Mouse (Mus musculus) intestine, embryonic 16.5 days (tissue): ENCODE data around the gene Tmbim1. TPM values are rescaled to one million over a fixed set of nuclear protein-coding genes. Genes with fewer than 3 reads are reported as not detected.
A peak's percentile ranks its signal among the peaks of the same experiment; 100 is the strongest.
"Not testable (repeated sequence)": the region's sequence is repeated elsewhere in the genome, so short reads cannot be mapped to it uniquely, and the experiment has no call there.

Source experiments
- ATAC-seq: fragments of 200-750 bp; cut with Nextera tagmentation; 2 replicates; pipeline ENCODE4 v1.8.0; 2017; ENCODE audit warnings: moderate TSS enrichment, moderate library complexity
- H3K27ac ChIP-seq: fragments of 300-500 bp; sonication (generic); 2 replicates; pipeline ENCODE4 v1.5.1; 2014; ENCODE audit warnings: mild to moderate bottlenecking, low read length
- H3K27me3 ChIP-seq: fragments of 300-500 bp; sonication (generic); replicated peaks from 2 replicates; pipeline ENCODE4 v1.6.1; 2014; ENCODE audit warnings: low read length, control low read depth, mixed read lengths; ENCODE audit not compliant: control insufficient read depth, insufficient read depth
- H3K36me3 ChIP-seq: fragments of 300-500 bp; sonication (generic); 2 replicates; pipeline ENCODE4 v1.6.1; 2014; ENCODE audit warnings: low read length, control low read depth; ENCODE audit not compliant: control insufficient read depth, insufficient read depth
- H3K4me1 ChIP-seq: fragments of 300-500 bp; sonication (generic); 2 replicates; pipeline ENCODE4 v1.6.1; 2014; ENCODE audit warnings: low read length, control low read depth, mixed read lengths; ENCODE audit not compliant: control insufficient read depth, insufficient read depth
- H3K4me2 ChIP-seq: fragments of 300-500 bp; sonication (generic); 2 replicates; pipeline ENCODE4 v1.6.1; 2014; ENCODE audit warnings: low read depth, low read length, control low read depth
- H3K4me3 ChIP-seq: fragments of 300-500 bp; sonication (generic); 2 replicates; pipeline ENCODE4 v1.5.1; 2014; ENCODE audit warnings: mild to moderate bottlenecking, low read length
- H3K9ac ChIP-seq: fragments of 300-500 bp; sonication (generic); 2 replicates; pipeline ENCODE4 v1.6.1; 2014; ENCODE audit warnings: low read depth, low read length
- H3K9me3 ChIP-seq: fragments of 300-500 bp; sonication (generic); 2 replicates; pipeline ENCODE4 v1.6.1; 2016; ENCODE audit warnings: low read length, control low read depth; ENCODE audit not compliant: control insufficient read depth
- WGBS: fragments of 180-500 bp; shearing (Covaris S2); extraction: QIAGEN DNeasy Blood & Tissue Kit; methylation state at CpG from one replicate; pipeline ENCODE4 v1.1.7; 2014; 5-methylcytosine and 5-hydroxymethylcytosine counted together
- polyA plus RNA-seq: library from polyadenylated mRNA; unstranded; fragments of >200 nt; fragmentation: Nextera tagmentation; extraction: Ambion mirVana; gene quantifications from 2 replicates; pipeline ENCODE4 v1.2.1, GENCODE M21; 2015

Tmbim1 gene
- polyA plus RNA-seq = 77.3 and 79.8 TPM in 2 replicates

GRCm38 (mm10) chr1:74305522-74305921 lies at the start of gene Tmbim1:
Gene Tmbim1, minus strand, starts transcription at chr1:74305622.
- Histone ChIP-seq H3K4me1 (peaks cover 40% of the 10 kb centered on the region), H3K27me3 (no peaks in the 10 kb centered on the region), H3K9me3 (no peaks in the 10 kb centered on the region), H3K4me3 (peak within 1 kb of the TSS; percentile 72), H3K27ac (peak within 1 kb of the TSS; percentile 89; the same call in 1 of the 2 replicates), H3K9ac (peak within 1 kb of the TSS; percentile 85), H3K4me2 (peak within 1 kb of the TSS; percentile 66), H3K36me3 (no peaks in the 10 kb centered on the region)
- WGBS = 85% methylated on average over 2 of the region's 2 CpGs
- no peak for ATAC-seq

GRCm38 (mm10) chr1:74353453-74354229 lies 48.2 kb upstream of the Tmbim1 start:
- H3K27ac ChIP-seq = no peak overlapping the region
- no peaks in the 10 kb centered on the region for H3K4me1 ChIP-seq
- no peak overlapping the region for H3K9ac ChIP-seq
- WGBS = 93% methylated on average over 9 of the region's 9 CpGs
- no peaks in the 10 kb centered on the region for H3K27me3 ChIP-seq
- no peaks in the 10 kb centered on the region for H3K9me3 ChIP-seq
- H3K4me3 ChIP-seq = no peak overlapping the region
- no peak for ATAC-seq
- 0 out of 2 replicates have a peak, but pooled peaks cover 6% of the 10 kb centered on the region for H3K36me3 ChIP-seq
- H3K4me2 ChIP-seq = no peak overlapping the region

- no peaks in the 10 kb centered on the region for H3K4me1 ChIP-seq
- no peak overlapping the region for H3K27ac ChIP-seq
- H3K4me3 ChIP-seq = no peak overlapping the region
- H3K4me2 ChIP-seq = no peak overlapping the region
- 81% methylated on average over 5 of the region's 5 CpGs for WGBS
- H3K9me3 ChIP-seq = no peaks in the 10 kb centered on the region
- ATAC-seq = no peak
- no peak overlapping the region for H3K9ac ChIP-seq
- H3K36me3 ChIP-seq = 0 out of 2 replicates have a peak, but pooled peaks cover 6% of the 10 kb centered on the region
- no peaks in the 10 kb centered on the region for H3K27me3 ChIP-seq
Observed at GRCm38 (mm10) chr1:74352532-74353096, 47.2 kb upstream of the Tmbim1 start.

GRCm38 (mm10) chr1:74351185-74351769 lies 45.9 kb upstream of the Tmbim1 start:
- H3K27ac ChIP-seq = no peak overlapping the region
- no peaks in the 10 kb centered on the region for H3K4me1 ChIP-seq
- 91% methylated on average over 13 of the region's 13 CpGs for WGBS
- H3K9me3 ChIP-seq = no peaks in the 10 kb centered on the region
- ATAC-seq = no peak
- 0 out of 2 replicates have a peak, but pooled peaks cover 6% of the 10 kb centered on the region for H3K36me3 ChIP-seq
- H3K27me3 ChIP-seq = no peaks in the 10 kb centered on the region
- no peak overlapping the region for H3K4me3 ChIP-seq
- no peak overlapping the region for H3K4me2 ChIP-seq
- H3K9ac ChIP-seq = no peak overlapping the region

- Histone ChIP-seq H3K9me3 (no peaks in the 10 kb centered on the region), H3K4me1 (peaks cover 5% of the 10 kb centered on the region), H3K9ac (no peak overlapping the region), H3K27me3 (no peaks in the 10 kb centered on the region), H3K27ac (no peak overlapping the region), H3K36me3 (0 out of 2 replicates have a peak, but pooled peaks cover 1% of the 10 kb centered on the region), H3K4me2 (no peak overlapping the region), H3K4me3 (no peak overlapping the region)
- no peak for ATAC-seq
- WGBS = 80% methylated on average over 11 of the region's 11 CpGs
Observed at GRCm38 (mm10) chr1:74344163-74344916, 38.9 kb upstream of the Tmbim1 start.

- Histone ChIP-seq H3K9me3 (no peaks in the 10 kb centered on the region), H3K27ac (no peak overlapping the region), H3K27me3 (no peaks in the 10 kb centered on the region), H3K36me3 (no peaks in the 10 kb centered on the region), H3K9ac (no peak overlapping the region), H3K4me1 (peaks cover 5% of the 10 kb centered on the region), H3K4me2 (no peak overlapping the region), H3K4me3 (no peak overlapping the region)
- 0 out of 2 replicates have a peak, but pooled peaks have one; percentile 21 for ATAC-seq
- 65% methylated on average over 5 of the region's 5 CpGs for WGBS
Observed at GRCm38 (mm10) chr1:74343161-74343560, 37.7 kb upstream of the Tmbim1 start.

GRCm38 (mm10) chr1:74342308-74342707 lies 36.9 kb upstream of the Tmbim1 start:
- 90% methylated on average over 1 of the region's 1 CpGs for WGBS
- Histone ChIP-seq H3K9me3 (no peaks in the 10 kb centered on the region), H3K4me3 (no peak overlapping the region), H3K4me1 (peaks cover 5% of the 10 kb centered on the region), H3K4me2 (no peak overlapping the region), H3K27ac (no peak overlapping the region), H3K36me3 (no peaks in the 10 kb centered on the region), H3K27me3 (no peaks in the 10 kb centered on the region), H3K9ac (no peak overlapping the region)
- ATAC-seq = no peak

- ATAC-seq = no peak
- Histone ChIP-seq H3K4me1 (peaks cover 5% of the 10 kb centered on the region), H3K27me3 (no peaks in the 10 kb centered on the region), H3K4me3 (no peak overlapping the region), H3K4me2 (no peak overlapping the region), H3K9ac (no peak overlapping the region), H3K27ac (no peak overlapping the region), H3K36me3 (no peaks in the 10 kb centered on the region), H3K9me3 (no peaks in the 10 kb centered on the region)
- 77% methylated on average over 7 of the region's 7 CpGs for WGBS
Observed at GRCm38 (mm10) chr1:74341898-74342297, 36.5 kb upstream of the Tmbim1 start.

- not testable (repeated sequence) for H3K27ac ChIP-seq, H3K36me3 ChIP-seq, H3K4me2 ChIP-seq, H3K4me3 ChIP-seq, H3K27me3 ChIP-seq, H3K9ac ChIP-seq, ATAC-seq, H3K9me3 ChIP-seq, H3K4me1 ChIP-seq
- WGBS = 96% methylated on average over 4 of the region's 4 CpGs
Observed at GRCm38 (mm10) chr1:74340992-74341391, 35.6 kb upstream of the Tmbim1 start.
